Mouse (Mus musculus): Measurements from ENCODE around the gene Prrc2b.

DNA sequence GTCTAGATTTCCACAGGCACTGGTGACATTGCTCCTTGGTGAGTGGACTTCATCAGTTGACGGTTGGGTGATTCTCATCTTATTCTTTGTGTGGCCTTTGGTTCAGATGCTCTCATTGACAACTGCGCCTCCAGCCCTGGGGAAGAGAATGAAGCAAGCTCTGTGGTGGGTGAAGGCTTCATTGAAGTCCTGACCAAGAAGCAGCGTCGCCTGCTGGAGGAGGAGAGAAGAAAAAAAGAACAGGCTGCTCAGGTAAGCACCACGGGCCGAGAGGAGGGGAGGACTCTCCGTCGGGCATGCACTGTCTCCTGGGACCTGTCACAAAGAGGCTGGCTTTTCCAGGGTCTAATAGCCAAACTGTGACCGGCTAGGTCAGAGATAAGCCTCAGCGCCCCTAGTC is 65.6 kb downstream of the Prrc2b start:
- TF ChIP-seq CTCF (conservative IDR thresholded peaks at IDR 0.05; ENCODE audit: insufficient read depth, insufficient read length, low read depth, low read length) (no peak), POLR2A (IDR thresholded peaks at IDR 0.05; ENCODE audit: low read depth, low read length) (no peak)

Data from kidney, adult 2 months (tissue).